Mouse (Mus musculus): ENCODE measurements around the gene Csnk2b. TPM values are rescaled to one million over a fixed set of nuclear protein-coding genes. Genes with fewer than 3 reads are reported as not detected.

Csnk2b gene
- polyA plus RNA-seq, 1 experiment: 358 TPM

- DNase-seq (ENCODE audit: low read depth, low spot score): no peak
- 87% methylated on average over 15 of the region's 15 CpGs for WGBS
These were observed 27.1 kb downstream of the Csnk2b start for GRCm38 (mm10) chr17:35094475-35095365.

GRCm38 (mm10) chr17:35092403-35093198 is 29.3 kb downstream of the Csnk2b start:
- DNase-seq (ENCODE audit: low read depth, low spot score): no peak
- 91% methylated on average over 14 of the region's 14 CpGs for WGBS

- DNase-seq (ENCODE audit: low read depth, low spot score): no peak
- WGBS: 52% methylated on average over 8 of the region's 8 CpGs
These were observed 31.5 kb downstream of the Csnk2b start for GRCm38 (mm10) chr17:35090166-35090932.

- WGBS: 3% methylated on average over 67 of the region's 67 CpGs
- no peak for DNase-seq (ENCODE audit: low read depth, low spot score)
These were observed 32.8 kb downstream of the Csnk2b start, which contains the start of gene Abhd16a for GRCm38 (mm10) chr17:35088825-35089644. Gene Abhd16a (plus strand): TSS chr17:35089263.

GRCm38 (mm10) chr17:35088151-35088550 is 33.7 kb downstream of the Csnk2b start:
- DNase-seq (ENCODE audit: low read depth, low spot score): no peak
- WGBS: 40% methylated on average over 2 of the region's 2 CpGs

GRCm38 (mm10) chr17:35085208-35085865 is 36.5 kb downstream of the Csnk2b start, which contains the start of gene Ly6g6f:
Gene Ly6g6f (minus strand): TSS chr17:35085610.
- 64% methylated on average over 7 of the region's 7 CpGs for WGBS
- no peak for DNase-seq (ENCODE audit: low read depth, low spot score)

GRCm38 (mm10) chr17:35083929-35084497 is 37.8 kb downstream of the Csnk2b start:
- WGBS: 26% methylated on average over 3 of the region's 3 CpGs
- DNase-seq (ENCODE audit: low read depth, low spot score): no peak

- 92% methylated on average over 16 of the region's 16 CpGs for WGBS
These were observed 38.8 kb downstream of the Csnk2b start for GRCm38 (mm10) chr17:35082841-35083576.

GRCm38 (mm10) chr17:35080710-35081109 is 41.1 kb downstream of the Csnk2b start:
- DNase-seq (ENCODE audit: low read depth, low spot score): no peak
- 90% methylated on average over 4 of the region's 4 CpGs for WGBS

More at GRCm38 (mm10) chr17:35082841-35083576, 38.8 kb downstream of the Csnk2b start:
- no peak for DNase-seq (ENCODE audit: low read depth, low spot score)

GRCm38 (mm10) chr17:35080248-35080647 is 41.6 kb downstream of the Csnk2b start:
- DNase-seq (ENCODE audit: low read depth, low spot score): no peak
- WGBS: 20% methylated on average over 6 of the region's 6 CpGs

GRCm38 (mm10) chr17:35079778-35080177 is 42.1 kb downstream of the Csnk2b start:
- DNase-seq (ENCODE audit: low read depth, low spot score): no peak
- WGBS: 18% methylated on average over 9 of the region's 9 CpGs

- DNase-seq (ENCODE audit: low read depth, low spot score): no peak
These were observed 44.0 kb downstream of the Csnk2b start, which contains the start of gene Ly6g6d for GRCm38 (mm10) chr17:35077786-35078233. Gene Ly6g6d (minus strand): TSS chr17:35078065.

GRCm38 (mm10) chr17:35077285-35077684 is 44.6 kb downstream of the Csnk2b start:
- no peak for DNase-seq (ENCODE audit: low read depth, low spot score)
- WGBS: 9% methylated on average over 2 of the region's 2 CpGs

More at GRCm38 (mm10) chr17:35077786-35078233, 44.0 kb downstream of the Csnk2b start, which contains the start of gene Ly6g6d:
- WGBS: 3% methylated on average over 14 of the region's 14 CpGs

GRCm38 (mm10) chr17:35076507-35077176 is 45.2 kb downstream of the Csnk2b start, which contains the start of gene Ly6g6e:
Gene Ly6g6e (plus strand): TSS chr17:35076902.
- 23% methylated on average over 10 of the region's 10 CpGs for WGBS
- DNase-seq (ENCODE audit: low read depth, low spot score): no peak

- DNase-seq (ENCODE audit: low read depth, low spot score): no peak
- WGBS: 43% methylated on average over 17 of the region's 17 CpGs
These were observed 47.8 kb downstream of the Csnk2b start for GRCm38 (mm10) chr17:35074097-35074496.

- 69% methylated on average over 9 of the region's 9 CpGs for WGBS
- no peak for DNase-seq (ENCODE audit: low read depth, low spot score)
These were observed 50.4 kb downstream of the Csnk2b start for GRCm38 (mm10) chr17:35071454-35071853.
